Mouse (Mus musculus) forebrain, postnatal 0 days (tissue): ENCODE results near the gene Prdm16. TPM values are rescaled to one million over a fixed set of nuclear protein-coding genes. Genes with fewer than 3 reads are reported as not detected.

Source experiments
- ATAC-seq: fragments of 200-750 bp; cut with Nextera tagmentation; 2 replicates; pipeline ENCODE4 v1.8.0; 2017; ENCODE audit warnings: mild to moderate bottlenecking, moderate library complexity
- DNase-seq: peaks from one replicate; pipeline ENCODE4 v3.0.0-alpha.2; 2015
- H3K27ac ChIP-seq: fragments of 300-500 bp; sonication (generic); 2 replicates; pipeline ENCODE4 v1.5.1; 2014; ENCODE audit warnings: low read depth, mild to moderate bottlenecking, antibody characterized with exemption, low read length, moderate library complexity, mixed read lengths
- H3K27me3 ChIP-seq: fragments of 300-500 bp; sonication (generic); 2 replicates; pipeline ENCODE4 v1.6.1; 2014; ENCODE audit warnings: mild to moderate bottlenecking, low read length, mixed read lengths; ENCODE audit not compliant: insufficient read depth
- H3K36me3 ChIP-seq: fragments of 300-500 bp; sonication (generic); 2 replicates; pipeline ENCODE4 v1.6.1; 2014; ENCODE audit warnings: mild to moderate bottlenecking, moderate library complexity; ENCODE audit not compliant: insufficient read depth
- H3K4me1 ChIP-seq: fragments of 300-500 bp; sonication (generic); 2 replicates; pipeline ENCODE4 v1.6.1; 2014; ENCODE audit warnings: antibody characterized with exemption; ENCODE audit not compliant: insufficient read depth
- H3K4me2 ChIP-seq: fragments of 300-500 bp; sonication (generic); 2 replicates; pipeline ENCODE4 v1.6.1; 2014; ENCODE audit warnings: low read depth, mild to moderate bottlenecking, moderate library complexity
- H3K4me3 ChIP-seq: fragments of 300-500 bp; sonication (generic); 2 replicates; pipeline ENCODE4 v1.5.1; 2014; ENCODE audit warnings: low read depth, low read length, mixed read lengths
- H3K9ac ChIP-seq: fragments of 300-500 bp; sonication (generic); 2 replicates; pipeline ENCODE4 v1.6.1; 2014; ENCODE audit warnings: mild to moderate bottlenecking
- H3K9me3 ChIP-seq: fragments of 300-500 bp; sonication (generic); 2 replicates; pipeline ENCODE4 v1.6.1; 2016; ENCODE audit warnings: low read length
- CTCF ChIP-seq: sonication (generic); IDR thresholded peaks from 2 replicates; pipeline ENCODE4 v1.5.1; 2016; ENCODE audit warnings: antibody characterized with exemption, control low read depth, low read depth
- WGBS: fragments of 180-500 bp; shearing (Covaris S2); extraction: QIAGEN DNeasy Blood & Tissue Kit; methylation state at CpG from one replicate; pipeline ENCODE4 v1.1.7; 2014; 5-methylcytosine and 5-hydroxymethylcytosine counted together
- polyA plus RNA-seq: library from polyadenylated mRNA; unstranded; fragments of >200 nt; fragmentation: Nextera tagmentation; extraction: Ambion mirVana; gene quantifications from 2 replicates; pipeline ENCODE4 v1.2.1, GENCODE M21; 2015
- total RNA-seq: library from RNA; depleted of rRNA; stranded (reverse); fragments of >200 nt; gene quantifications from 2 replicates; pipeline ENCODE4 v1.2.3, GENCODE M21; 2014

The Prdm16 gene
- total and polyA plus RNA-seq, 2 experiments from 2014 or later, result 10.7 to 16.3 TPM

- no peak overlapping the region for H3K9ac ChIP-seq
These were observed 244.0 kb downstream of the Prdm16 start for GRCm38 (mm10) chr4:154392641-154393040.

DNA sequence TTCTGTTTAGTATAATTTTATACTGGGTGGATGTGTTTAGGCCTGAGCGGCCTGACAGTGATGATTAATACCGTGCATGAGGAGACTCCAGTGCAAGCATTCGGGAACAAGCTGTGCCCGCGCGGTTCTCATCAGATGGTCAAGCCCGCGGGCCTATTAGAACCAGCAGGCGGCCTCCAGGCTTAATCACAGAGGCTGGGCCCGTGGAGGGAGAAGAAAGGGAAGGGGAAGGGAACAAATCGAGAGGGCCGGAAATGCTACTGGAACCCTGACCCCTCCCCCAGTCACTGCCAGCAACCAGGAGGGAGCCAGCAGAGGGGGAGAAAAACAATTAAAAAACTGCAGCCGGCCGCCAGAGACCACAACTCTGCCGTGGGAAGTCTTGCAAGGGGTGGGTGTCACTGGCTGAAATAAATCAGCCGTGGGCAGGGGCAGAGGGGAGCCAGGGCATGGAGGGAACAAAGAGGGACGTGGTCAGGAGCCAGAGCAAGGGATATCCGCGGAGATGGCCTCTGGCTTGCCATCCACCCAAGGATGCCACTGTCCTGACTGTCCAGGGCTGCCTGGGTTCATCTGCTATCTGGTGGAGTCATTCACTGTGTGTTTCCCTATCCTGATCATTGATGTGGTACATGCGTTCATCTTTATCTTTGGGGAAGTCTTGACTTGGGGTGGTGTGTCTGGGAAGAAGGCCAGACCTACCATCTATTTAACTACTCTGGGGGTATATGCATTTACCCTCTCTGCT lies 246.2 kb downstream of the Prdm16 start:
- Histone ChIP-seq H3K4me2 (no peak overlapping the region), H3K27me3 (no peaks in the 10 kb centered on the region), H3K27ac (peak overlapping the region; percentile 50), H3K9me3 (no peaks in the 10 kb centered on the region), H3K9ac (no peak overlapping the region; the same call in 1 of the 2 replicates), H3K36me3 (no peaks in the 10 kb centered on the region), H3K4me3 (no peak overlapping the region), H3K4me1 (0 out of 2 replicates have a peak, but pooled peaks cover 8% of the 10 kb centered on the region)
- ATAC-seq (peak; percentile 43), DNase-seq (peak; percentile 59)
- 13% methylated on average over 20 of the region's 20 CpGs for WGBS
- TF ChIP-seq CTCF, result no peak

More at GRCm38 (mm10) chr4:154392641-154393040, 244.0 kb downstream of the Prdm16 start:
- DNase-seq (no peak), ATAC-seq (no peak)
- Histone ChIP-seq H3K9me3 (no peaks in the 10 kb centered on the region), H3K4me3 (no peak overlapping the region), H3K27me3 (no peaks in the 10 kb centered on the region), H3K36me3 (no peaks in the 10 kb centered on the region), H3K4me2 (no peak overlapping the region), H3K4me1 (0 out of 2 replicates have a peak, but pooled peaks cover 8% of the 10 kb centered on the region), H3K27ac (no peak overlapping the region)
- WGBS, result 90% methylated on average over 1 of the region's 1 CpGs
- TF ChIP-seq CTCF, result 0 out of 2 replicates have a peak, but pooled peaks have one; percentile 18

GRCm38 (mm10) chr4:154389641-154390040 lies 247.0 kb downstream of the Prdm16 start:
- 98% methylated on average over 2 of the region's 2 CpGs for WGBS
- peak overlapping the region; percentile 50; the same call in 1 of the 2 replicates for H3K27ac ChIP-seq

GRCm38 (mm10) chr4:154386810-154387209 lies 249.9 kb downstream of the Prdm16 start:
- Histone ChIP-seq H3K4me2 (no peak overlapping the region), H3K27ac (no peak overlapping the region), H3K36me3 (no peaks in the 10 kb centered on the region), H3K9ac (no peak overlapping the region), H3K9me3 (no peaks in the 10 kb centered on the region), H3K4me1 (0 out of 2 replicates have a peak, but pooled peaks cover 5% of the 10 kb centered on the region), H3K4me3 (no peak overlapping the region), H3K27me3 (no peaks in the 10 kb centered on the region)
- 50% methylated on average over 8 of the region's 8 CpGs for WGBS
- no peak for TF ChIP-seq CTCF
- DNase-seq (no peak), ATAC-seq (no peak)

More at GRCm38 (mm10) chr4:154389641-154390040, 247.0 kb downstream of the Prdm16 start:
- Histone ChIP-seq H3K4me2 (no peak overlapping the region), H3K9ac (no peak overlapping the region), H3K4me3 (no peak overlapping the region), H3K9me3 (no peaks in the 10 kb centered on the region), H3K27me3 (no peaks in the 10 kb centered on the region), H3K36me3 (no peaks in the 10 kb centered on the region), H3K4me1 (0 out of 2 replicates have a peak, but pooled peaks cover 8% of the 10 kb centered on the region)
- DNase-seq, result no peak
- TF ChIP-seq CTCF, result no peak
- no peak for ATAC-seq

GRCm38 (mm10) chr4:154385918-154386317 lies 250.8 kb downstream of the Prdm16 start:
- no peaks in the 10 kb centered on the region for H3K27me3 ChIP-seq
- 65% methylated on average over 2 of the region's 2 CpGs for WGBS
- no peaks in the 10 kb centered on the region for H3K9me3 ChIP-seq
- no peak for DNase-seq
- H3K27ac ChIP-seq, result no peak overlapping the region
- no peaks in the 10 kb centered on the region for H3K36me3 ChIP-seq
- 0 out of 2 replicates have a peak, but pooled peaks cover 5% of the 10 kb centered on the region for H3K4me1 ChIP-seq
- no peak overlapping the region for H3K4me3 ChIP-seq
- no peak for TF ChIP-seq CTCF
- H3K9ac ChIP-seq, result no peak overlapping the region
- H3K4me2 ChIP-seq, result no peak overlapping the region
- no peak for ATAC-seq

DNA sequence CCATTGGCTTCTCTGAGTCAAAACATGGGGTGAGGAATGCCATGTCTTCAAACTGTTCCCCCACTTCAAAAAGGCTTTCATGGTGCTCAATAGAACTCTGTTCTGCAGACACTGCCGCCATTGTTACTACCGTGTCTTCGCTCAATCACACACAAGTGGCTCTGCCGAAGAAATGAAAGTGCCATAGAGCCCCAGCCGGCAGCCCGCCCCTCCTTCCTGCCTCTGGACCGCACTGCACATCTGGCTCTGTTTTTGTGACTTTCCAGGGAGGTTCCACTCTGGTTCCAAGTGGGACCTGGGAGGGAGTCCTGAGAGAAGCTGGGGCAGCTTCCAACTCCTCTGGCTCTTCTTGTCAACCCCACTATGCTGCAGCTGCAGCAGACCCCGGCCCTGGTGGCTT lies 251.5 kb downstream of the Prdm16 start:
- Histone ChIP-seq H3K4me1 (no peaks in the 10 kb centered on the region), H3K9ac (no peak overlapping the region), H3K9me3 (no peaks in the 10 kb centered on the region), H3K4me3 (no peak overlapping the region), H3K4me2 (no peak overlapping the region), H3K36me3 (no peaks in the 10 kb centered on the region), H3K27me3 (no peaks in the 10 kb centered on the region), H3K27ac (no peak overlapping the region)
- ATAC-seq, result 0 out of 2 replicates have a peak, but pooled peaks have one; percentile 14
- no peak for DNase-seq
- no peak for TF ChIP-seq CTCF
- WGBS, result 63% methylated on average over 8 of the region's 8 CpGs

DNA sequence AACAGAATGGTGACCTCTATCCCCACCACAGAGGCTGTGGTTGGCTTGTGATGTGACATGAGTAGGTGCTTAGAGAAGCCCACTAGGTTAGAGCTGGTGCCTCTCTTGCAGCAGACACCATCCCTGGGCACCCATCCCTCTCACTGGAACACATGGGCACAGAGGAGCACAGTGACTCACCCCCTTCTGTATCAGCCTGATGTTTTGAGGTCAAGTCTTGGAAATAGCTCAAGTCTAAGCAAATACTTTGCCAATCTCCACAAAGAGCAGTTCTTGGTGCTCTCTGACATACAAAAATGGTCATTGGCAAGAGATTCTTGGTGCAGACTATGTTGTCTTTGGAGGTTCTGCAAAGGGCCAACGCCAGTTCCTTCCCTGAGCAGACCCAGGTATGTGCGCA lies 257.8 kb downstream of the Prdm16 start:
- DNase-seq (no peak), ATAC-seq (no peak)
- Histone ChIP-seq H3K4me1 (no peaks in the 10 kb centered on the region), H3K27ac (no peak overlapping the region), H3K4me3 (no peak overlapping the region), H3K9me3 (no peaks in the 10 kb centered on the region), H3K27me3 (no peaks in the 10 kb centered on the region), H3K36me3 (no peaks in the 10 kb centered on the region), H3K9ac (no peak overlapping the region), H3K4me2 (no peak overlapping the region)
- TF ChIP-seq CTCF, result no peak
- WGBS, result 98% methylated on average over 2 of the region's 2 CpGs
